Mouse (Mus musculus) hindbrain, embryonic 13.5 days (tissue): ENCODE data around the gene Cul7. TPM values are rescaled to one million over a fixed set of nuclear protein-coding genes. Genes with fewer than 3 reads are reported as not detected.
A peak's percentile ranks its signal among the peaks of the same experiment; 100 is the strongest.

Experiments used
- ATAC-seq: fragments of 200-750 bp; cut with Nextera tagmentation; 2 replicates; pipeline ENCODE4 v1.8.0; 2017; ENCODE audit warnings: moderate TSS enrichment; ENCODE audit not compliant: low FRiP score
- H3K27ac ChIP-seq: fragments of 300-500 bp; sonication (generic); 2 replicates; pipeline ENCODE4 v1.5.1; 2015; ENCODE audit warnings: inconsistent platforms, mild to moderate bottlenecking, moderate library complexity
- H3K27me3 ChIP-seq: fragments of 300-500 bp; sonication (generic); 2 replicates; pipeline ENCODE4 v1.6.1; 2015; ENCODE audit warnings: mild to moderate bottlenecking, inconsistent platforms
- H3K36me3 ChIP-seq: fragments of 300-500 bp; sonication (generic); 2 replicates; pipeline ENCODE4 v1.6.1; 2015; ENCODE audit warnings: mild to moderate bottlenecking, inconsistent platforms
- H3K4me1 ChIP-seq: fragments of 300-500 bp; sonication (generic); replicated peaks from 2 replicates; pipeline ENCODE4 v1.6.1; 2015; ENCODE audit warnings: inconsistent platforms
- H3K4me2 ChIP-seq: fragments of 300-500 bp; sonication (generic); 2 replicates; pipeline ENCODE4 v1.6.1; 2015; ENCODE audit warnings: inconsistent platforms, mild to moderate bottlenecking, moderate library complexity
- H3K4me3 ChIP-seq: fragments of 300-500 bp; sonication (generic); 2 replicates; pipeline ENCODE4 v1.5.1; 2015; ENCODE audit warnings: mild to moderate bottlenecking, inconsistent platforms
- H3K9ac ChIP-seq: fragments of 300-500 bp; sonication (generic); 2 replicates; pipeline ENCODE4 v1.6.1; 2015; ENCODE audit warnings: mild to moderate bottlenecking, inconsistent platforms
- H3K9me3 ChIP-seq: fragments of 300-500 bp; sonication (generic); 2 replicates; pipeline ENCODE4 v1.6.1; 2016; ENCODE audit warnings: inconsistent platforms
- WGBS: fragments of 180-500 bp; shearing (Covaris S2); methylation state at CpG from one replicate; pipeline ENCODE4 v1.1.7; 2015; 5-methylcytosine and 5-hydroxymethylcytosine counted together
- polyA plus RNA-seq: library from polyadenylated mRNA; unstranded; fragments of >200 nt; fragmentation: Nextera tagmentation; extraction: Ambion mirVana; gene quantifications from 2 replicates; pipeline ENCODE4 v1.2.1, GENCODE M21; 2015

The Cul7 gene
- 40.0 and 41.2 TPM in 2 replicates for polyA plus RNA-seq

- peak within 1 kb of the TSS; percentile 72 for H3K4me3 ChIP-seq
- H3K9me3 ChIP-seq, result no peaks in the 10 kb centered on the region
- no peaks in the 10 kb centered on the region for H3K27me3 ChIP-seq
- peak; percentile 92 for ATAC-seq
- peak within 1 kb of the TSS; percentile 97 for H3K27ac ChIP-seq
- WGBS, result under 1% methylated on average over 55 of the region's 58 CpGs
- peaks cover 34% of the 10 kb centered on the region for H3K36me3 ChIP-seq
- peaks cover 62% of the 10 kb centered on the region for H3K4me1 ChIP-seq
- H3K9ac ChIP-seq, result peak within 1 kb of the TSS; percentile 95
- peak within 1 kb of the TSS; percentile 85 for H3K4me2 ChIP-seq
Observed at GRCm38 (mm10) chr17:46650232-46651031, at the start of gene Cul7. Cul7 (plus strand) TSS chr17:46650337.

- H3K9ac ChIP-seq, result no peak overlapping the region
- no peaks in the 10 kb centered on the region for H3K36me3 ChIP-seq
- H3K9me3 ChIP-seq, result no peaks in the 10 kb centered on the region
- no peaks in the 10 kb centered on the region for H3K27me3 ChIP-seq
- no peak for ATAC-seq
- H3K27ac ChIP-seq, result no peak overlapping the region
- no peak overlapping the region for H3K4me2 ChIP-seq
- H3K4me1 ChIP-seq, result peaks cover 13% of the 10 kb centered on the region
- H3K4me3 ChIP-seq, result no peak overlapping the region
- 95% methylated on average over 2 of the region's 2 CpGs for WGBS
Observed at GRCm38 (mm10) chr17:46600569-46600968, 49.6 kb upstream of the Cul7 start.

DNA sequence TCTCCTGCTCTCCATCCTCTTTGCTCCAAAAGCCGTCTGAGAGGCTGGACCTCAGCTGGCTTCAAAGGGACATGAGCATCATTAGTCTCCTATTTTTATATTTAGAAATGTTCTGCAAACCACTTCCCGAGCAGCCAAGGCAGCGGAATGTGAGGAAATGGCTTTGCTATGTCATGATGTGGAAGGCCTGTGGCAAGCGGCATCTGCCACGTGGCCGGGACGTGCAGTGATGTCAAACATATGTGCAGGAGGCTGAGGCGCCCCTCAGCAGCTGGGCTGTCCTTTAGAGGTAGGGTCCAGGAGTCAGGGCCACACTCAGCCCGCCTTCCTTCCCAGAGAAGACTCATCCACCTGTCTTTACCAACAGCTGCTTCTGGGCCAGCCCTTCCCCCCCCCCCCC, 47.9 kb upstream of the Cul7 start:
- WGBS, result 78% methylated on average over 9 of the region's 9 CpGs
- H3K4me3 ChIP-seq, result no peak overlapping the region

DNA sequence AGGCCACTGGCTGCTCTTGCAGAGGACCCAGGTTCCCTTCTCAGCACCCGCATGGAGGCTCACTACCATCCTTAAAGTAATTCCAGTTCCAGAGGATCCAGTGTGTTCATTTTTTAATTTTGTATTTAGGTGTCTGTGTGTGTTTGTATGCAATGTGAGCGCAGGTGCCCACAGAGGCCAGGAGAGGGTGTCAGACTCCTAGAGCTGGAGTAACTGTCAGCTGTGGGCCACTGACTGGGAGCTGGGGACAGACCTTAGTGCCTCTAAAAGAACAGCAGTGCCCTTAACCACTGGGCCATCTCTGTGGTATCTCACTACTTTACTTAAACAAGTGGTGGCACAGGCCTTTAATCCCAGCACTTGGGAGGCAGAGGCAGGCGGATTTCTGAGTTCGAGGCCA, 46.9 kb upstream of the Cul7 start:
- ATAC-seq, result no peak
- WGBS, result 98% methylated on average over 4 of the region's 4 CpGs
- Histone ChIP-seq H3K4me2 (no peak overlapping the region), H3K27ac (no peak overlapping the region), H3K9ac (no peak overlapping the region), H3K27me3 (no peaks in the 10 kb centered on the region), H3K9me3 (no peaks in the 10 kb centered on the region), H3K4me1 (peaks cover 20% of the 10 kb centered on the region), H3K36me3 (no peaks in the 10 kb centered on the region), H3K4me3 (no peak overlapping the region)

More for the DNA sequence above, 47.9 kb upstream of the Cul7 start:
- H3K4me2 ChIP-seq, result no peak overlapping the region
- H3K27me3 ChIP-seq, result no peaks in the 10 kb centered on the region
- H3K36me3 ChIP-seq, result no peaks in the 10 kb centered on the region
- no peak overlapping the region for H3K9ac ChIP-seq
- no peak overlapping the region for H3K27ac ChIP-seq
- peaks cover 18% of the 10 kb centered on the region for H3K4me1 ChIP-seq
- ATAC-seq, result no peak
- no peaks in the 10 kb centered on the region for H3K9me3 ChIP-seq

DNA sequence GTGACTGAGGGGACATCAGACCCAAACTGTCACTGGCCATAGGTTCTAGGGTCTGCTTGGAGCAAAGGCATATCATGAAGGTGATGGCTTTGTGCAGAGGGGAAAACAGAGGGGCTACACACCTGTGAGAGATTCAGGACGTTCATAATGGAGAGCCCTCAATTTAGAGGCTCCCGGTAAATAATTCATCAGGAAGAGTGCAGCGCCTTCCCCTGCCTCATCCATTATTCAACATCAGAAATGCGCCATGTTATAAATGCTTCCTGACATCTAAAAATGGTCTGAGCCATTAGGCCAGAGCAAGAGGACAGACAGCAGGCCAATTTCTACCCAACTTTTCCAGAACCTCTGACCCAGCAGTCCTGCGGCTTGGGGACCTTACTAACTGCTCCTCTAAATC, 45.0 kb upstream of the Cul7 start:
- H3K4me3 ChIP-seq, result no peak overlapping the region
- no peaks in the 10 kb centered on the region for H3K27me3 ChIP-seq
- H3K27ac ChIP-seq, result peak overlapping the region; percentile 62
- H3K9me3 ChIP-seq, result no peaks in the 10 kb centered on the region
- no peak for ATAC-seq
- H3K4me1 ChIP-seq, result peaks cover 27% of the 10 kb centered on the region
- H3K4me2 ChIP-seq, result no peak overlapping the region
- WGBS, result 32% methylated on average over 5 of the region's 5 CpGs
- no peaks in the 10 kb centered on the region for H3K36me3 ChIP-seq
- H3K9ac ChIP-seq, result 0 out of 2 replicates have a peak overlapping the region, but pooled peaks have one; percentile 19

- Histone ChIP-seq H3K27me3 (no peaks in the 10 kb centered on the region), H3K4me2 (no peak overlapping the region), H3K36me3 (no peaks in the 10 kb centered on the region), H3K27ac (peak overlapping the region; percentile 46; the same call in 1 of the 2 replicates), H3K9me3 (no peaks in the 10 kb centered on the region), H3K4me1 (peaks cover 33% of the 10 kb centered on the region), H3K9ac (no peak overlapping the region), H3K4me3 (no peak overlapping the region)
- 72% methylated on average over 12 of the region's 12 CpGs for WGBS
- ATAC-seq, result no peak
Observed at GRCm38 (mm10) chr17:46605987-46606386, 44.1 kb upstream of the Cul7 start.

- no peak for ATAC-seq
- Histone ChIP-seq H3K27me3 (no peaks in the 10 kb centered on the region), H3K4me3 (no peak overlapping the region), H3K9me3 (no peaks in the 10 kb centered on the region), H3K36me3 (no peaks in the 10 kb centered on the region), H3K4me2 (no peak overlapping the region), H3K4me1 (peaks cover 53% of the 10 kb centered on the region), H3K9ac (no peak overlapping the region), H3K27ac (peak overlapping the region; percentile 23; the same call in 1 of the 2 replicates)
- WGBS, result 68% methylated on average over 15 of the region's 15 CpGs
Observed at GRCm38 (mm10) chr17:46609721-46610514, 40.2 kb upstream of the Cul7 start.

DNA sequence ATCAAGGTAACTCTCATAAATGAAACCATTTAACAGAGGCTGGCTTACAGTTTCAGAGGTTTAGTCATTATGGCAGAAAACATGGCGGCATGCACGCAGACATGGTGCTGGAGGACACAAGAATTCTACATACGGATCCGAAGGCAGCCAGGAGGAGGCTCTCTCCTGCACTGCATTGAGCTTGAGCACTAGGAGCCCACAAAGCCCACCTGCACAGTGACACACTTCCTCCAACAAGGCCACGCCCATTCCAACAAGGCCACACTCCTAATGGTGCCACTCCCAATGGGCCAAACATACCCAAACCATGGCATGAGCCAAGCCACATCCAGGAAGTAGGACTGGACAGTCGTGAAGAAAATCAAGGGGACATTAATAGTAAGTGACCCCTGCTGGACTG, 38.8 kb upstream of the Cul7 start:
- H3K9ac ChIP-seq, result no peak overlapping the region
- H3K4me1 ChIP-seq, result peaks cover 43% of the 10 kb centered on the region
- H3K9me3 ChIP-seq, result no peaks in the 10 kb centered on the region
- H3K4me2 ChIP-seq, result no peak overlapping the region
- H3K36me3 ChIP-seq, result no peaks in the 10 kb centered on the region
- WGBS, result 97% methylated on average over 6 of the region's 6 CpGs
- no peak overlapping the region for H3K4me3 ChIP-seq
- H3K27ac ChIP-seq, result no peak overlapping the region
- no peak for ATAC-seq
- no peaks in the 10 kb centered on the region for H3K27me3 ChIP-seq

DNA sequence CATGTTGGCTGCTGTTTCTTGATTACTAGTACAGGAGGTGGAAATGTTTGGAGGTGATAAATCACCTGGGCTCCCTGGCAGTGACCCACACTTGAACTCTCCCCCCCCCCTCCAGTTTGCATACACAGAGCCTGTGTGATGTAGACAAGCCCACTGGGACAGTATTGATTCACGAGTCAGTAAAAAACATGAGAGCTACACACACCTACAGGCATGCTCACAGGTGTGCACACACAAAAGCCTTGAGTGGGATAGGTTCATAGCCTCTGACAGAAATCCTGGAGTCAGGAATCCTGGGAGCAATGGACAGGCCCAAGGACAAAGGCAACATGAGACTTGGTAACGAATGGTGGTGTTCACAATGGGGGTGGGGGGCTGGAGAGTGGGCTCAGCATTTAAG, 37.9 kb upstream of the Cul7 start:
- ATAC-seq, result no peak
- peaks cover 50% of the 10 kb centered on the region for H3K4me1 ChIP-seq
- no peak overlapping the region for H3K4me2 ChIP-seq

GRCm38 (mm10) chr17:46612820-46613219, 37.3 kb upstream of the Cul7 start:
- Histone ChIP-seq H3K4me1 (peaks cover 56% of the 10 kb centered on the region), H3K27ac (no peak overlapping the region), H3K4me2 (no peak overlapping the region), H3K27me3 (no peaks in the 10 kb centered on the region), H3K36me3 (no peaks in the 10 kb centered on the region), H3K9ac (no peak overlapping the region), H3K9me3 (no peaks in the 10 kb centered on the region), H3K4me3 (no peak overlapping the region)
- WGBS, result 41% methylated on average over 4 of the region's 4 CpGs
- no peak for ATAC-seq

More for the DNA sequence above, 37.9 kb upstream of the Cul7 start:
- WGBS, result 62% methylated on average over 2 of the region's 2 CpGs
- Histone ChIP-seq H3K9me3 (no peaks in the 10 kb centered on the region), H3K36me3 (no peaks in the 10 kb centered on the region), H3K27me3 (no peaks in the 10 kb centered on the region), H3K27ac (no peak overlapping the region), H3K4me3 (no peak overlapping the region), H3K9ac (no peak overlapping the region)

- Histone ChIP-seq H3K4me1 (peaks cover 58% of the 10 kb centered on the region), H3K4me3 (no peak overlapping the region)
Observed at GRCm38 (mm10) chr17:46613229-46613628, 36.9 kb upstream of the Cul7 start.

DNA sequence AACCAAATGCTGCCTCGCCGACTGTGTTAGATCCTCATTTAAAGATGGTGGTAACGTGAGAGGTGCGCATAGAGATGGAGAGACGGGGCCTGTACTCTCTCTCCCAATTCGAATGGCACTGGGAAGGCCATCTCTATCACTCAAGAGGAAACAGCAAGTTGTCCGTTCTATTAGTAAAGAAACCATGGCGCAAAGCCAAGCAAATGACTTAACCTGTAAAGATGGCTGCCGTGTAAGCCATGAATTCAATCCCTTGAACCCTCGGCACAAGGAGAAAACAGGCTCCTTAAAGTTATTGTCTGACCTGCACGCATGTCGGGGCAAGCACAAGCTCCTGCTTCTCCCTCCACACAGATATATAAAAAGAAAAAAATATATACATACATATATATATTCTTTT, 32.3 kb upstream of the Cul7 start:
- Histone ChIP-seq H3K9me3 (no peaks in the 10 kb centered on the region), H3K27me3 (no peaks in the 10 kb centered on the region), H3K36me3 (no peaks in the 10 kb centered on the region), H3K4me1 (peaks cover 76% of the 10 kb centered on the region), H3K4me2 (0 out of 2 replicates have a peak overlapping the region, but pooled peaks have one; percentile 38), H3K9ac (no peak overlapping the region), H3K27ac (no peak overlapping the region), H3K4me3 (no peak overlapping the region)
- 70% methylated on average over 12 of the region's 12 CpGs for WGBS
- ATAC-seq, result no peak

More at GRCm38 (mm10) chr17:46613229-46613628, 36.9 kb upstream of the Cul7 start:
- 0 out of 2 replicates have a peak overlapping the region, but pooled peaks have one; percentile 48 for H3K27ac ChIP-seq
- H3K4me2 ChIP-seq, result no peak overlapping the region
- H3K27me3 ChIP-seq, result no peaks in the 10 kb centered on the region
- H3K9ac ChIP-seq, result peak overlapping the region; percentile 53
- H3K9me3 ChIP-seq, result no peaks in the 10 kb centered on the region
- whole genome bisulfite sequencing, result 51% methylated on average over 3 of the region's 3 CpGs
- ATAC-seq, result no peak
- no peaks in the 10 kb centered on the region for H3K36me3 ChIP-seq
